Mouse (Mus musculus) heart, embryonic 13.5 days (tissue): Measurements from ENCODE around the gene Setd1a. TPM values are rescaled to one million over a fixed set of nuclear protein-coding genes. Genes with fewer than 3 reads are reported as not detected.

ENCODE experiments used
- ATAC-seq: fragments of 200-750 bp; cut with Nextera tagmentation; 2 replicates; pipeline ENCODE4 v1.8.0; 2017; ENCODE audit warnings: moderate TSS enrichment; ENCODE audit not compliant: insufficient number of reproducible peaks, low FRiP score, low TSS enrichment; ENCODE audit errors: extremely low read depth
- H3K27ac ChIP-seq: fragments of 300-500 bp; sonication (generic); replicated peaks from 2 replicates; pipeline ENCODE4 v1.5.1; 2015; ENCODE audit warnings: moderate library complexity, mild to moderate bottlenecking, inconsistent platforms
- H3K27me3 ChIP-seq: fragments of 300-500 bp; sonication (generic); replicated peaks from 2 replicates; pipeline ENCODE4 v1.6.1; 2015; ENCODE audit warnings: mild to moderate bottlenecking, inconsistent platforms
- H3K36me3 ChIP-seq: fragments of 300-500 bp; sonication (generic); 2 replicates; pipeline ENCODE4 v1.6.1; 2015; ENCODE audit warnings: mild to moderate bottlenecking, inconsistent platforms
- H3K4me1 ChIP-seq: fragments of 300-500 bp; sonication (generic); 2 replicates; pipeline ENCODE4 v1.6.1; 2015; ENCODE audit warnings: inconsistent platforms
- H3K4me2 ChIP-seq: fragments of 300-500 bp; sonication (generic); 2 replicates; pipeline ENCODE4 v1.6.1; 2015; ENCODE audit warnings: inconsistent platforms, mild to moderate bottlenecking, moderate library complexity
- H3K4me3 ChIP-seq: fragments of 300-500 bp; sonication (generic); 2 replicates; pipeline ENCODE4 v1.5.1; 2015; ENCODE audit warnings: moderate library complexity, mild to moderate bottlenecking, inconsistent platforms
- H3K9ac ChIP-seq: fragments of 300-500 bp; sonication (generic); 2 replicates; pipeline ENCODE4 v1.6.1; 2015; ENCODE audit warnings: inconsistent platforms, mild to moderate bottlenecking, moderate library complexity
- H3K9me3 ChIP-seq: fragments of 300-500 bp; sonication (generic); 2 replicates; pipeline ENCODE4 v1.6.1; 2016; ENCODE audit warnings: inconsistent platforms
- WGBS: fragments of 180-500 bp; shearing (Covaris S2); methylation state at CpG from one replicate; pipeline ENCODE4 v1.1.7; 2015; ENCODE audit warnings: mixed read lengths; 5-methylcytosine and 5-hydroxymethylcytosine counted together
- polyA plus RNA-seq: library from polyadenylated mRNA; unstranded; fragments of >200 nt; fragmentation: Nextera tagmentation; extraction: Ambion mirVana; gene quantifications from 2 replicates; pipeline ENCODE4 v1.2.1, GENCODE M21; 2015

Gene Setd1a
- polyA plus RNA-seq, 1 experiment from 2014 or later, result 17.0 TPM

GRCm38 (mm10) chr7:127750131-127751127 lies 26.0 kb upstream of the Setd1a start:
- H3K9me3 ChIP-seq, result no peaks in the 10 kb centered on the region
- H3K27me3 ChIP-seq, result peaks cover 5% of the 10 kb centered on the region; the same call in 1 of the 2 replicates
- H3K27ac ChIP-seq, result no peak overlapping the region
- H3K4me2 ChIP-seq, result no peak overlapping the region
- ATAC-seq, result no peak
- no peak overlapping the region for H3K4me3 ChIP-seq
- peaks cover 18% of the 10 kb centered on the region for H3K4me1 ChIP-seq
- H3K9ac ChIP-seq, result no peak overlapping the region
- peaks cover 75% of the 10 kb centered on the region for H3K36me3 ChIP-seq
- WGBS, result 91% methylated on average over 19 of the region's 19 CpGs

- Histone ChIP-seq H3K4me1 (peaks cover 18% of the 10 kb centered on the region), H3K27me3 (peaks cover 9% of the 10 kb centered on the region), H3K27ac (no peak overlapping the region), H3K36me3 (peaks cover 87% of the 10 kb centered on the region), H3K9ac (no peak overlapping the region), H3K9me3 (no peaks in the 10 kb centered on the region), H3K4me3 (no peak overlapping the region), H3K4me2 (no peak overlapping the region)
- ATAC-seq, result no peak
- 92% methylated on average over 5 of the region's 5 CpGs for WGBS
These were observed 24.9 kb upstream of the Setd1a start for GRCm38 (mm10) chr7:127751619-127752018.

- Histone ChIP-seq H3K27ac (no peak overlapping the region), H3K4me3 (no peak overlapping the region), H3K9me3 (no peaks in the 10 kb centered on the region), H3K4me2 (no peak overlapping the region), H3K36me3 (peaks cover 91% of the 10 kb centered on the region), H3K9ac (no peak overlapping the region), H3K4me1 (peaks cover 18% of the 10 kb centered on the region), H3K27me3 (peaks cover 13% of the 10 kb centered on the region)
- ATAC-seq, result no peak
- 91% methylated on average over 27 of the region's 27 CpGs for WGBS
These were observed 24.4 kb upstream of the Setd1a start for GRCm38 (mm10) chr7:127752069-127752468.

- Histone ChIP-seq H3K27ac (no peak overlapping the region), H3K27me3 (peaks cover 24% of the 10 kb centered on the region), H3K4me1 (peaks cover 7% of the 10 kb centered on the region), H3K4me3 (no peak overlapping the region), H3K9me3 (no peaks in the 10 kb centered on the region), H3K4me2 (no peak overlapping the region), H3K9ac (no peak overlapping the region), H3K36me3 (peaks cover 100% of the 10 kb centered on the region)
- ATAC-seq, result no peak
- 67% methylated on average over 5 of the region's 5 CpGs for WGBS
These were observed 23.3 kb upstream of the Setd1a start for GRCm38 (mm10) chr7:127753158-127753557.

- Histone ChIP-seq H3K27me3 (peaks cover 25% of the 10 kb centered on the region), H3K36me3 (peaks cover 100% of the 10 kb centered on the region), H3K4me3 (no peak overlapping the region), H3K4me1 (peaks cover 2% of the 10 kb centered on the region), H3K27ac (no peak overlapping the region), H3K9me3 (no peaks in the 10 kb centered on the region), H3K9ac (no peak overlapping the region), H3K4me2 (no peak overlapping the region)
- WGBS, result 85% methylated on average over 7 of the region's 7 CpGs
- ATAC-seq, result no peak
These were observed 22.7 kb upstream of the Setd1a start for GRCm38 (mm10) chr7:127753741-127754140.

- ATAC-seq, result no peak
- Histone ChIP-seq H3K27me3 (peaks cover 27% of the 10 kb centered on the region), H3K36me3 (peaks cover 72% of the 10 kb centered on the region), H3K4me2 (peak overlapping the region; percentile 50), H3K9ac (peak overlapping the region; percentile 62), H3K9me3 (no peaks in the 10 kb centered on the region), H3K4me1 (peaks cover 22% of the 10 kb centered on the region), H3K4me3 (no peak overlapping the region), H3K27ac (no peak overlapping the region)
- WGBS, result 13% methylated on average over 6 of the region's 6 CpGs
These were observed 16.8 kb upstream of the Setd1a start for GRCm38 (mm10) chr7:127759716-127760115.

- peaks cover 72% of the 10 kb centered on the region for H3K36me3 ChIP-seq
- no peak overlapping the region for H3K27ac ChIP-seq
- H3K4me1 ChIP-seq, result peaks cover 22% of the 10 kb centered on the region
- ATAC-seq, result no peak
- no peaks in the 10 kb centered on the region for H3K9me3 ChIP-seq
- no peak overlapping the region for H3K4me3 ChIP-seq
- H3K4me2 ChIP-seq, result no peak overlapping the region
- whole genome bisulfite sequencing, result 82% methylated on average over 3 of the region's 3 CpGs
- H3K27me3 ChIP-seq, result peaks cover 22% of the 10 kb centered on the region
- no peak overlapping the region for H3K9ac ChIP-seq
These were observed 16.0 kb upstream of the Setd1a start for GRCm38 (mm10) chr7:127760478-127760877.

- no peak overlapping the region for H3K27ac ChIP-seq
- H3K9me3 ChIP-seq, result no peaks in the 10 kb centered on the region
- 24% methylated on average over 7 of the region's 7 CpGs for WGBS
- H3K4me1 ChIP-seq, result peaks cover 22% of the 10 kb centered on the region
- H3K4me3 ChIP-seq, result no peak overlapping the region
- no peak overlapping the region for H3K4me2 ChIP-seq
- ATAC-seq, result no peak
- peaks cover 21% of the 10 kb centered on the region for H3K27me3 ChIP-seq
- no peak overlapping the region for H3K9ac ChIP-seq
- peaks cover 72% of the 10 kb centered on the region for H3K36me3 ChIP-seq
These were observed 15.4 kb upstream of the Setd1a start for GRCm38 (mm10) chr7:127761026-127761425.

- ATAC-seq, result no peak
- Histone ChIP-seq H3K4me1 (peaks cover 31% of the 10 kb centered on the region), H3K4me3 (no peak overlapping the region), H3K27me3 (peaks cover 2% of the 10 kb centered on the region; the same call in 1 of the 2 replicates), H3K36me3 (peaks cover 72% of the 10 kb centered on the region), H3K9me3 (no peaks in the 10 kb centered on the region), H3K27ac (no peak overlapping the region), H3K9ac (no peak overlapping the region), H3K4me2 (no peak overlapping the region)
- WGBS, result 82% methylated on average over 4 of the region's 4 CpGs
These were observed 12.8 kb upstream of the Setd1a start for GRCm38 (mm10) chr7:127763642-127764041.

- H3K9me3 ChIP-seq, result no peaks in the 10 kb centered on the region
- no peak for ATAC-seq
- H3K9ac ChIP-seq, result no peak overlapping the region
- H3K4me1 ChIP-seq, result peaks cover 27% of the 10 kb centered on the region
- no peak overlapping the region for H3K4me3 ChIP-seq
- peaks cover 2% of the 10 kb centered on the region; the same call in 1 of the 2 replicates for H3K27me3 ChIP-seq
- H3K4me2 ChIP-seq, result no peak overlapping the region
- peaks cover 70% of the 10 kb centered on the region for H3K36me3 ChIP-seq
- WGBS, result 67% methylated on average over 2 of the region's 2 CpGs
- no peak overlapping the region for H3K27ac ChIP-seq
These were observed 10.7 kb upstream of the Setd1a start for GRCm38 (mm10) chr7:127765756-127766155.

GRCm38 (mm10) chr7:127766851-127767609 lies 9.4 kb upstream of the Setd1a start:
- no peak overlapping the region for H3K27ac ChIP-seq

More at GRCm38 (mm10) chr7:127766851-127767609, 9.4 kb upstream of the Setd1a start:
- ATAC-seq, result no peak
- H3K9me3 ChIP-seq, result no peaks in the 10 kb centered on the region
- peaks cover 32% of the 10 kb centered on the region for H3K4me1 ChIP-seq
- H3K9ac ChIP-seq, result no peak overlapping the region
- 69% methylated on average over 17 of the region's 17 CpGs for WGBS
- peaks cover 63% of the 10 kb centered on the region for H3K36me3 ChIP-seq
- H3K4me3 ChIP-seq, result no peak overlapping the region
- no peaks in the 10 kb centered on the region; the same call in 1 of the 2 replicates for H3K27me3 ChIP-seq
- H3K4me2 ChIP-seq, result peak overlapping the region; percentile 77; the same call in 1 of the 2 replicates
